ENCODE assay signal across 15 mouse cellular contexts in genomic region chr16:31358576-31358975, GRCm38 (mm10). TPM values are rescaled to one million over a fixed set of nuclear protein-coding genes. Genes with fewer than 3 reads are reported as not detected.
DNase-seq lines count a peak whose midpoint lies in the region; ATAC-seq lines count a peak whose summit lies in the region.
"Had no signal": no experiment of that assay in that cellular context is flagged by ENCODE, and none has a peak within 500 bp of the region (broad histone marks: within the 10 kb centered on the region; RNA-seq: fewer than 3 reads in every experiment).

No protein-coding gene starts in this region.

- no peak for ATAC-seq in heart, embryonic 13.5 days (ENCODE audit: extremely low read depth, insufficient number of reproducible peaks, low FRiP score, low TSS enrichment)
- ATAC-seq in liver, embryonic 15.5 days (ENCODE audit: insufficient read depth), result no peak; the same call in 1 of the 2 replicates
- ATAC-seq in megakaryocyte, adult 5-6 weeks (ENCODE audit: poor library complexity, severe bottlenecking), result no peak
- ATAC-seq: forebrain, embryonic 15.5 days had no signal

- H3K9me3 ChIP-seq in heart, embryonic 13.5 days, result no peaks in the 10 kb centered on the region
- H3K9me3 ChIP-seq in liver, embryonic 15.5 days (replicated peaks), result no peaks in the 10 kb centered on the region
- H3K9me3 ChIP-seq: forebrain, embryonic 15.5 days; neural tube, embryonic 12.5 days had no signal

- peak overlapping the region; percentile 59 for H3K4me2 ChIP-seq in heart, embryonic 13.5 days
- peak overlapping the region; percentile 56 for H3K4me2 ChIP-seq in liver, embryonic 15.5 days
- H3K4me2 ChIP-seq: forebrain, embryonic 15.5 days; neural tube, embryonic 12.5 days had no signal

- H3K4me1 ChIP-seq in heart, embryonic 13.5 days, result peaks cover 25% of the 10 kb centered on the region
- H3K4me1 ChIP-seq in liver, embryonic 15.5 days (replicated peaks), result peaks cover 21% of the 10 kb centered on the region
- H3K4me1 ChIP-seq: forebrain, embryonic 15.5 days; neural tube, embryonic 12.5 days had no signal

- H3K4me3 ChIP-seq in heart, embryonic 13.5 days, result peak overlapping the region; percentile 29
- H3K4me3 ChIP-seq in liver, embryonic 15.5 days (replicated peaks), result 0 out of 2 replicates have a peak overlapping the region, but pooled peaks have one; percentile 14
- H3K4me3 ChIP-seq: forebrain, embryonic 15.5 days; neural tube, embryonic 12.5 days had no signal

- peak overlapping the region; percentile 44; the same call in 1 of the 2 replicates for H3K9ac ChIP-seq in heart, embryonic 13.5 days
- H3K9ac ChIP-seq in liver, embryonic 15.5 days, result no peak overlapping the region
- H3K9ac ChIP-seq: forebrain, embryonic 15.5 days; neural tube, embryonic 12.5 days had no signal

- no peaks in the 10 kb centered on the region for H3K36me3 ChIP-seq in heart, embryonic 13.5 days
- no peaks in the 10 kb centered on the region for H3K36me3 ChIP-seq in liver, embryonic 15.5 days (replicated peaks)
- H3K36me3 ChIP-seq: forebrain, embryonic 15.5 days; neural tube, embryonic 12.5 days had no signal

- DNase-seq in heart, adult 9 months (ENCODE audit: low spot score in 2 of 2), result no peak
- DNase-seq in ES-CJ7 (ENCODE audit: low read depth, low spot score), result peak; percentile 63
- DNase-seq in c-Kit-positive CD71-positive TER-119-positive erythroid progenitor cells, embryonic 14.5 days (ENCODE audit: low spot score), result peak; percentile 33
- no peak for DNase-seq in cerebellum, adult 9-10 months
- no peak for DNase-seq in cerebellum, adult 11 months
- DNase-seq: adrenal gland, postnatal 36 days; cerebellum, adult 2 months; gastrocnemius, postnatal 25 days; kidney, postnatal 36 days had no signal

- WGBS in heart, embryonic 13.5 days, result 18% methylated on average over 15 of the region's 15 CpGs
- WGBS in liver, embryonic 15.5 days (ENCODE audit: insufficient replicate concordance), result 29% methylated on average over 15 of the region's 15 CpGs

- no peak overlapping the region for H3K27ac ChIP-seq in heart, embryonic 13.5 days (replicated peaks)
- H3K27ac ChIP-seq in liver, embryonic 15.5 days (replicated peaks), result no peak overlapping the region
- H3K27ac ChIP-seq: forebrain, embryonic 15.5 days; neural tube, embryonic 12.5 days had no signal

- H3K27me3 ChIP-seq in heart, embryonic 13.5 days (replicated peaks), result no peaks in the 10 kb centered on the region
- H3K27me3 ChIP-seq in liver, embryonic 15.5 days, result no peaks in the 10 kb centered on the region
- H3K27me3 ChIP-seq: neural tube, embryonic 12.5 days had no signal

RNA-seq across cellular contexts. Expression of gene Apod, which starts 44.0 kb away (rescaled TPM):
- 0.23 TPM in 1 of 2 replicates, not detected in the other for polyA plus RNA-seq in heart, embryonic 13.5 days (2015; fragmentation: Nextera tagmentation; extraction: Ambion mirVana)
- polyA plus RNA-seq in liver, embryonic 15.5 days (2015; fragmentation: Nextera tagmentation; extraction: Ambion mirVana), result not detected in 2 replicates
- 0.33 and 1.3 TPM in 2 replicates for total RNA-seq in megakaryocyte, adult 5-6 weeks (2015)
- total RNA-seq in megakaryocyte, adult 5-6 weeks (2017), result 0.33 and 0.53 TPM in 2 replicates
- total RNA-seq: liver, adult 2 months had no signal
- polyA plus RNA-seq: liver, adult 2 months had no signal

Comparison
In these comparisons a context has a peak if more than half of its experiments do, and no peak if none do; other contexts are left out.
1. DNase-seq: peak in ES-CJ7 (single experiment) and c-Kit-positive CD71-positive TER-119-positive erythroid progenitor cells, embryonic 14.5 days (single experiment); none in heart, adult 9 months (0 of 2), cerebellum, adult 9-10 months (single experiment) and cerebellum, adult 11 months (single experiment).